Mouse (Mus musculus) C2C12 (cell line): ENCODE measurements at regions not wholly inside any gene's neighbourhood (a gene's known extent, or its start where the extent isn't known, plus 50 kb on each side); places are given as distances from the start of the nearest gene placed in this dataset.

Experiments
- H3K27me3 ChIP-seq: one replicate; pipeline ENCODE4 v1.6.1; 2011; ENCODE audit not compliant: control insufficient read depth, insufficient read depth, insufficient read length
- H3K36me3 ChIP-seq: one replicate; pipeline ENCODE4 v1.6.1; 2011; ENCODE audit not compliant: control insufficient read depth, insufficient read depth
- H3K4me3 ChIP-seq: one replicate; pipeline ENCODE4 v1.5.1; 2011; ENCODE audit warnings: mild to moderate bottlenecking, control low read depth; ENCODE audit not compliant: poor library complexity, insufficient read depth, severe bottlenecking
- H3K79me2 ChIP-seq: one replicate; pipeline ENCODE4 v1.6.1; 2011; ENCODE audit not compliant: control insufficient read depth, insufficient read depth
- H3K79me3 ChIP-seq: one replicate; pipeline ENCODE4 v1.6.1; 2011; ENCODE audit warnings: low read depth, control low read depth
- H3ac ChIP-seq: one replicate; pipeline ENCODE3; 2011; ENCODE audit warnings: low read depth; ENCODE audit not compliant: control insufficient read depth, insufficient read length
- CEBPB ChIP-seq: IDR thresholded peaks from one replicate; pipeline ENCODE4 v1.6.1; 2011; ENCODE audit warnings: low read depth, mild to moderate bottlenecking, control low read depth, moderate library complexity
- CTCF ChIP-seq: IDR thresholded peaks from one replicate; pipeline ENCODE4 v1.5.1; 2011; ENCODE audit not compliant: control insufficient read depth, insufficient read depth, insufficient read length
- FOSL1 ChIP-seq: IDR thresholded peaks from one replicate; pipeline ENCODE4 v1.8.0; 2011; ENCODE audit warnings: mild to moderate bottlenecking, low read length; ENCODE audit not compliant: poor library complexity, insufficient read depth, severe bottlenecking
- MAX ChIP-seq: IDR thresholded peaks from one replicate; pipeline ENCODE4 v1.6.1; 2011; ENCODE audit warnings: mild to moderate bottlenecking, control low read depth
- MYOD1 ChIP-seq: IDR thresholded peaks from one replicate; pipeline ENCODE4 v1.6.1; 2011; ENCODE audit warnings: low read depth; ENCODE audit not compliant: control insufficient read depth, insufficient read length
- MYOG ChIP-seq: IDR thresholded peaks from one replicate; pipeline ENCODE4 v1.6.1; 2011; ENCODE audit not compliant: control insufficient read depth, insufficient read length; ENCODE audit errors: extremely low read depth
- USF1 ChIP-seq: IDR thresholded peaks from one replicate; pipeline ENCODE4 v1.6.1; 2011; ENCODE audit warnings: low read depth, mild to moderate bottlenecking, control low read depth, moderate library complexity

DNA sequence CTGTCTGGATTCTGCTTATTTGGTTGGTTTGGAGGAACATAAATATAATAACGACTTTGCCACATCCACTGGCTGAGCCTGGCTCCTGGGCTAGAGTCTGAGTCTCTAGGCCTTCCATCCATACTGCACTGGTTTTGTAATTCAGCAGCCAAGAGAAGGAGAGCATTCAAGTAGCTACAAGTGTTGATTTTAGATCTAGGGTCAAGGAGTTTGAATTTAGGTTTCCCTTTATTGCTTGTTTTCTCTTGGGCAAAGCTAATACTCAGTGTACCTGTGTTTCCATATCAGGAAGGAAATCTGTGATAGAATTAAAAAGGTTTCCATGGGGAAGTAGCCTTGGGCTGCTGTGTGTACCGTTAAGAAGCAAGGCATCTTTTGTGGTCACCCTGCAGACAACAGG lies 234.0 kb upstream of the Ttc29 start:
- H3K27me3 ChIP-seq, result no peaks in the 10 kb centered on the region
- TF ChIP-seq FOSL1, result no peak
- TF ChIP-seq CEBPB, result no peak
- TF ChIP-seq MYOD1, result no peak
- no peak for TF ChIP-seq USF1
- TF ChIP-seq MYOG, result no peak
- no peak for TF ChIP-seq CTCF
- TF ChIP-seq MAX, result no peak
- no peaks in the 10 kb centered on the region for H3K36me3 ChIP-seq
- H3ac ChIP-seq, result no peak overlapping the region
- no peak overlapping the region for H3K4me3 ChIP-seq
- no peaks in the 10 kb centered on the region for H3K79me2 ChIP-seq
- H3K79me3 ChIP-seq, result no peaks in the 10 kb centered on the region

DNA sequence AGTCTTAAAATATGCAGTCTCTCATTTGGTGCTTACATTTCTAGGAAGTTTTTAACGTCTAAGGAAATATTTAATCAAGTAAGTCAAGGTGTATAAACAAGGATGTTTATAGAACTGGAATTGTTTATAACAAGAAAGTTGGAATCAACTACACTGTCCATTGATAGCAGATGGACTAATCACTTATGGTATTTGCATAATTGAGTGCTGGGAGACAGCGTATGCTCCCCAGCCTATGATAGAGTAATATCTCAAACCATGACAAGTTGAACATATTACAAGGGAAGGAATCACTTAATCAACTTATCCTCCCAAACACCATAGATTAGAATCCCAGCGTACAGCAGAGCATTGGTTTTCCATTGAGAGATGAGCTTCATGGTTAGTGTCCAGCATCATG lies 232.4 kb upstream of the Ttc29 start:
- Histone ChIP-seq H3K27me3 (no peaks in the 10 kb centered on the region), H3ac (no peak overlapping the region), H3K79me3 (no peaks in the 10 kb centered on the region), H3K36me3 (no peaks in the 10 kb centered on the region), H3K4me3 (no peak overlapping the region), H3K79me2 (no peaks in the 10 kb centered on the region)
- no peak for TF ChIP-seq MYOG

GRCm38 (mm10) chr8:77982031-77982430 lies 231.1 kb upstream of the Ttc29 start:
- TF ChIP-seq MYOG (no peak), CEBPB (no peak), MYOD1 (no peak), FOSL1 (no peak), USF1 (no peak)
- H3K79me2 ChIP-seq, result no peaks in the 10 kb centered on the region
- H3ac ChIP-seq, result no peak overlapping the region
- no peaks in the 10 kb centered on the region for H3K79me3 ChIP-seq
- no peak overlapping the region for H3K4me3 ChIP-seq
- no peaks in the 10 kb centered on the region for H3K36me3 ChIP-seq
- H3K27me3 ChIP-seq, result no peaks in the 10 kb centered on the region

- TF ChIP-seq USF1 (no peak), MYOD1 (no peak), CEBPB (no peak), FOSL1 (no peak), MAX (no peak), CTCF (no peak), MYOG (no peak)
- H3K79me3 ChIP-seq, result no peaks in the 10 kb centered on the region
- no peak overlapping the region for H3ac ChIP-seq
- no peaks in the 10 kb centered on the region for H3K36me3 ChIP-seq
- H3K27me3 ChIP-seq, result no peaks in the 10 kb centered on the region
- no peak overlapping the region for H3K4me3 ChIP-seq
- H3K79me2 ChIP-seq, result no peaks in the 10 kb centered on the region
These were observed 229.6 kb upstream of the Ttc29 start for GRCm38 (mm10) chr8:77983476-77983875.

- H3K27me3 ChIP-seq, result no peaks in the 10 kb centered on the region
- no peaks in the 10 kb centered on the region for H3K36me3 ChIP-seq
- H3ac ChIP-seq, result no peak overlapping the region
- H3K4me3 ChIP-seq, result no peak overlapping the region
- TF ChIP-seq MAX (no peak), USF1 (no peak), FOSL1 (no peak), CEBPB (no peak), CTCF (no peak), MYOG (no peak), MYOD1 (no peak)
- no peaks in the 10 kb centered on the region for H3K79me2 ChIP-seq
- no peaks in the 10 kb centered on the region for H3K79me3 ChIP-seq
These were observed 225.9 kb upstream of the Ttc29 start for GRCm38 (mm10) chr8:77987237-77987636.

DNA sequence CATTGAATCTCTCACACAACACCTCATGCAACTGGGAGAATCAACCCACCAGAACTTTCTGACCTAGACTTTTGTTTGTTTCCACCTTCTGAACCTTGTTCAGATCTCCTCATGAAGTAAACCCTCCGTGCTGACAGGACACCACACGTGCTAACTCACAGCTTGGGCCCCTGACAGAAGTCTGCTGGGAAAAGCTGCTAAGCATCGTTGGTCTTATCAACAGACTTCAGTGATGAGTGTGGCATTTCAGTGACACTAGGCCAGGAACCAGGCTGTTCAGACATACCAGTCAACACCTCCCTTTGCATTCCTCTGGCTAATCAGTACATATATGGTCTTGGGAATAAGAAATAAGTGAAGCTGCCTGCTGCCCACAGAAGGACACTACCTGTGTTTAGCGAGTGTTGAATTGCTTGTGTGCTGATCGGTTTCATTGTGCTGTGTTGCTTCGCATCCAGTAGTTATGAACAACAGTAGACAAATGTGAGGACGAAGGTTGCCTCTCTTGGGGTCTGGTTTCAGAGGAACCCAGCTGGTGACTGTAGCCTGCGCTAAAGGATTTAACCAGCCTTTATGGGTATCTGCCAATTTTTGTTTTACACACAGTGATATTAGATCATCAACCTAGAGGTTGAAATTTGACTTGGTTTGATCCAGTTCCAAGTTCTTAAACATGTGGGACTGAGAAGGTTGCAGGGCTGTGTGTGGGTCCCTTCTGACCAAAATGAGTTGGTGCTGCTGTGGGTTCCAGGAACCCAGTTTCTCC lies 224.6 kb upstream of the Ttc29 start:
- H3K79me3 ChIP-seq, result no peaks in the 10 kb centered on the region
- no peak overlapping the region for H3ac ChIP-seq
- H3K36me3 ChIP-seq, result no peaks in the 10 kb centered on the region
- no peak overlapping the region for H3K4me3 ChIP-seq
- no peaks in the 10 kb centered on the region for H3K79me2 ChIP-seq
- TF ChIP-seq MAX (no peak), CTCF (no peak), MYOD1 (no peak), USF1 (no peak), CEBPB (no peak), MYOG (no peak), FOSL1 (no peak)
- H3K27me3 ChIP-seq, result no peaks in the 10 kb centered on the region
